Mouse (Mus musculus) ovary, adult 2 months (tissue): ENCODE measurements around the gene Ramp3. TPM values are rescaled to one million over a fixed set of nuclear protein-coding genes. Genes with fewer than 3 reads are reported as not detected.

Source experiments
- polyA plus RNA-seq: library from polyadenylated mRNA; depleted of rRNA; stranded (reverse); fragments of >200 nt; gene quantifications from 2 replicates; pipeline ENCODE4 v1.2.3, GENCODE M21; 2012; rRNA removed

The Ramp3 gene
- polyA plus RNA-seq, result 43.3 and 76.2 TPM in 2 replicates

GRCm38 (mm10) chr11:6658271-6658670 lies at the start of gene Ramp3:
Gene Ramp3, plus strand, starts transcription at chr11:6658521.

GRCm38 (mm10) chr11:6625478-6626387 lies 32.6 kb upstream of the Ramp3 start, which contains the start of gene Tbrg4:
Gene Tbrg4, minus strand, starts transcription at chr11:6626067.

GRCm38 (mm10) chr11:6638537-6638936 lies 19.8 kb upstream of the Ramp3 start, which contains the start of gene Wap:
Gene Wap, minus strand, starts transcription at chr11:6638637.

Other genes starting within 250 kb of the Ramp3 start
- gene Ppia, start 243.1 kb upstream of the Ramp3 start, polyA plus RNA-seq, result 328 and 662 TPM in 2 replicates
- gene H2afv, start 214.1 kb upstream of the Ramp3 start, polyA plus RNA-seq, result 76.3 and 94.5 TPM in 2 replicates
- 11.0 and 15.9 TPM in 2 replicates for gene Purb, start 182.6 kb upstream of the Ramp3 start, polyA plus RNA-seq
- gene Myo1g, start 137.6 kb upstream of the Ramp3 start, polyA plus RNA-seq, result 5.9 and 6.1 TPM in 2 replicates
- gene Ccm2, start 111.6 kb upstream of the Ramp3 start, polyA plus RNA-seq, result 99.2 and 104 TPM in 2 replicates
- gene Nacad, start 52.5 kb upstream of the Ramp3 start, polyA plus RNA-seq, result 8.0 and 9.7 TPM in 2 replicates
- 134 and 138 TPM in 2 replicates for gene Tbrg4, start 32.5 kb upstream of the Ramp3 start, polyA plus RNA-seq
- gene Wap, start 19.9 kb upstream of the Ramp3 start, polyA plus RNA-seq, result not detected in 2 replicates
- not detected in 2 replicates for gene Gm11983, start 179.1 kb downstream of the Ramp3 start, polyA plus RNA-seq